Mouse (Mus musculus): ENCODE data around the gene Ablim2. TPM values are rescaled to one million over a fixed set of nuclear protein-coding genes. Genes with fewer than 3 reads are reported as not detected.

The Ablim2 gene
- polyA plus RNA-seq, 1 experiment from 2014 or later = 0.45 TPM

DNA sequence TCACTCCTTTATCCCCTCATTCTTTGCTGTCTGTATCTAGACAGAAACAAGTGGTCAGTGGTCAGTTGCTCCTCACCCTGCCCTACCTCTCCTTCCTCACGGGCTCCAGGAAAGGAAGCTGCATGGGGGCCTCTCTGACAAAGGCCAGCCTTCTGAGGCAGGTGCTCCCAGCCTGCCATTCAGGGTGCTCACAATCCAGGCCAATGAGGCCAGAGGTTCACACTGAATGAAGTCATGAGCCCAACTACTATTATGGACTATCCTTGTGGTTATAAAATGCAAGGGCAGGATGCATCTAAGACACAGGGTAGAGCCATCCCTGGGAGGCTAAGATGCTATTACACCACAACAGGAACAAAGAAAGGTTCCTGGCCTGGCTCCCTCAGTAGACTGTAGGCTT is 27.1 kb upstream of the Ablim2 start:
- DNase-seq = no peak
- Histone ChIP-seq H3K27ac (ENCODE audit: low read depth) (no peak overlapping the region), H3K9me3 (ENCODE audit: low read length) (no peaks in the 10 kb centered on the region), H3K27me3 (ENCODE audit: insufficient read depth, low read length) (no peaks in the 10 kb centered on the region), H3K4me3 (ENCODE audit: low read depth, low read length) (no peak overlapping the region), H3K4me2 (ENCODE audit: low read depth, low read length) (no peak overlapping the region), H3K4me1 (ENCODE audit: insufficient read depth) (peaks cover 26% of the 10 kb centered on the region), H3K36me3 (replicated peaks; ENCODE audit: insufficient read depth, low read length) (no peaks in the 10 kb centered on the region), H3K9ac (replicated peaks) (no peak overlapping the region)
- WGBS (ENCODE audit: insufficient replicate concordance) = 42% methylated on average over 1 of the region's 1 CpGs
- TF ChIP-seq CTCF (IDR thresholded peaks at IDR 0.05; ENCODE audit: low read depth) (no peak), EP300 (IDR thresholded peaks at IDR 0.05; ENCODE audit: low read depth) (no peak)
- ATAC-seq = no peak

- Histone ChIP-seq H3K36me3 (replicated peaks; ENCODE audit: insufficient read depth, low read length) (no peaks in the 10 kb centered on the region), H3K9ac (replicated peaks) (no peak overlapping the region), H3K27ac (ENCODE audit: low read depth) (no peak overlapping the region), H3K4me2 (ENCODE audit: low read depth, low read length) (no peak overlapping the region), H3K4me1 (ENCODE audit: insufficient read depth) (peaks cover 23% of the 10 kb centered on the region), H3K27me3 (ENCODE audit: insufficient read depth, low read length) (no peaks in the 10 kb centered on the region), H3K4me3 (ENCODE audit: low read depth, low read length) (no peak overlapping the region), H3K9me3 (ENCODE audit: low read length) (no peaks in the 10 kb centered on the region)
- 63% methylated on average over 4 of the region's 4 CpGs for WGBS (ENCODE audit: insufficient replicate concordance)
- no peak for ATAC-seq
- TF ChIP-seq EP300 (IDR thresholded peaks at IDR 0.05; ENCODE audit: low read depth) (no peak), CTCF (IDR thresholded peaks at IDR 0.05; ENCODE audit: low read depth) (no peak)
- no peak for DNase-seq
Measured at GRCm38 (mm10) chr5:35731006-35731405, 26.7 kb upstream of the Ablim2 start.

DNA sequence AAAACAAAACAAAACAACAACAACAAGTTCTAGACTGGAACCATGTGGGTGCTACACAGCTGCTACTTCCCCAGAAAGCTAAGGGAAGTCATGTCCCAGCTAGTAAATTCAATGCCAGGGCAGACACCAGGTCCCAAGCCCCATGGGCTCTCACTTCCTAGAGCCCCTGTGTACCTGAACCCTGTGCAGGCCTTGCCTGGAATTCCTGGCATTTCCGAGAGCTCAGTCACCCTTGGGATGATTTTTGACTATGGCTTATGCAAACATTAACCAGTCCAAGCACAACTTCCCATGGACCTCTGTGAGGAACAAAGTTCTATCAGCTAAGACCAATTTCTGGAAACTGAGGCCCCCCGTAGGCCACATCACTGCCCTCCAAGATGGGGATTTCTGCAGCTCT is 24.2 kb upstream of the Ablim2 start:
- DNase-seq (no peak), ATAC-seq (no peak)
- Histone ChIP-seq H3K4me1 (ENCODE audit: insufficient read depth) (peaks cover 27% of the 10 kb centered on the region), H3K27ac (ENCODE audit: low read depth) (no peak overlapping the region), H3K4me2 (ENCODE audit: low read depth, low read length) (no peak overlapping the region), H3K9me3 (ENCODE audit: low read length) (no peaks in the 10 kb centered on the region), H3K9ac (replicated peaks) (no peak overlapping the region), H3K4me3 (ENCODE audit: low read depth, low read length) (no peak overlapping the region), H3K27me3 (ENCODE audit: insufficient read depth, low read length) (no peaks in the 10 kb centered on the region), H3K36me3 (replicated peaks; ENCODE audit: insufficient read depth, low read length) (no peaks in the 10 kb centered on the region)
- TF ChIP-seq EP300 (IDR thresholded peaks at IDR 0.05; ENCODE audit: low read depth) (no peak), CTCF (IDR thresholded peaks at IDR 0.05; ENCODE audit: low read depth) (no peak)
- 64% methylated on average over 2 of the region's 2 CpGs for WGBS (ENCODE audit: insufficient replicate concordance)

DNA sequence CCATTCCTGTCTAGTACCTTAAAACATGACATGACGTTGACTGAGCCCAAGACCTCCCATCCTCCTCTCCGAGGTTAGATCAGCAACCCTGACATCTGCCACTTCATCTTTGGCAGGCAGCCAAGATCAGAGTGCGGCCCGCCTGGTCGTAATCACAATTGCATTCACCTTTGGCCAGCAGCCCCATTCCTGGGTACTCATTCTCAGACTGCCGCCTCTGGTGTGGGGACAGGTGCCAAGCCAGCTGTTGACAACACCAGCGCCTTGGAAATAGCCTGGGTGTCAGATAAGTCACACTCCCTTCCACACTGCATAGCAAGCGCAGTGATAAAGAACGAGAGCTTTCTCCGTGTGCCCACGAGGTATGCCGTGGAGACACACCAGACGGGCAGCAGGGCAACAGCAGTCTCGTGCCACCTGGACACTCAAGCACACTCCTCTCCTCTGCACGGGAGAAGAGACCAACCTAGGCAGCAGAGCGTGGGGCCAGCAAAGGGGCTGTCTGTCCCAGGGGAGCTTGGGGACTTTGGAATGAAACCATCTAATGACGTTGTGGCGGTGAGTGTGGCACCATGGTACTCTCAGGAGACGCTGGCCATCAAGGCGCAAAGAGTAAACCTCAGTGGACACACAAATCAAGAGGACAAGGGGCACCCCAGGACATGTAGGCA is 20.3 kb upstream of the Ablim2 start:
- no peak; the same call in 1 of the 2 replicates for TF ChIP-seq EP300 (IDR thresholded peaks at IDR 0.05; ENCODE audit: low read depth)
- no peak for TF ChIP-seq CTCF (IDR thresholded peaks at IDR 0.05; ENCODE audit: low read depth)
- 56% methylated on average over 20 of the region's 20 CpGs for WGBS (ENCODE audit: insufficient replicate concordance)
- no peaks in the 10 kb centered on the region for H3K36me3 ChIP-seq (replicated peaks; ENCODE audit: insufficient read depth, low read length)
- ATAC-seq (peak; percentile 91), DNase-seq (peak; percentile 81)
- H3K27ac ChIP-seq (ENCODE audit: low read depth) = no peak overlapping the region
- peaks cover 20% of the 10 kb centered on the region for H3K4me1 ChIP-seq (ENCODE audit: insufficient read depth)
- no peak overlapping the region for H3K4me3 ChIP-seq (ENCODE audit: low read depth, low read length)
- no peak overlapping the region for H3K9ac ChIP-seq (replicated peaks)
- 0 out of 2 replicates have a peak, but pooled peaks cover 6% of the 10 kb centered on the region for H3K27me3 ChIP-seq (ENCODE audit: insufficient read depth, low read length)
- H3K9me3 ChIP-seq (ENCODE audit: low read length) = no peaks in the 10 kb centered on the region
- H3K4me2 ChIP-seq (ENCODE audit: low read depth, low read length) = no peak overlapping the region

- H3K27ac ChIP-seq (ENCODE audit: low read depth) = no peak overlapping the region
- no peak overlapping the region for H3K4me2 ChIP-seq (ENCODE audit: low read depth, low read length)
- no peak for ATAC-seq
- TF ChIP-seq EP300 (IDR thresholded peaks at IDR 0.05; ENCODE audit: low read depth) = no peak
- no peak for TF ChIP-seq CTCF (IDR thresholded peaks at IDR 0.05; ENCODE audit: low read depth)
- no peak for DNase-seq
- H3K9ac ChIP-seq (replicated peaks) = no peak overlapping the region
- peaks cover 19% of the 10 kb centered on the region for H3K4me1 ChIP-seq (ENCODE audit: insufficient read depth)
- no peak overlapping the region for H3K4me3 ChIP-seq (ENCODE audit: low read depth, low read length)
- no peaks in the 10 kb centered on the region for H3K9me3 ChIP-seq (ENCODE audit: low read length)
- no peaks in the 10 kb centered on the region for H3K36me3 ChIP-seq (replicated peaks; ENCODE audit: insufficient read depth, low read length)
- H3K27me3 ChIP-seq (ENCODE audit: insufficient read depth, low read length) = 0 out of 2 replicates have a peak, but pooled peaks cover 6% of the 10 kb centered on the region
- WGBS (ENCODE audit: insufficient replicate concordance) = 88% methylated on average over 2 of the region's 2 CpGs
Measured at GRCm38 (mm10) chr5:35739005-35739404, 18.7 kb upstream of the Ablim2 start.

DNA sequence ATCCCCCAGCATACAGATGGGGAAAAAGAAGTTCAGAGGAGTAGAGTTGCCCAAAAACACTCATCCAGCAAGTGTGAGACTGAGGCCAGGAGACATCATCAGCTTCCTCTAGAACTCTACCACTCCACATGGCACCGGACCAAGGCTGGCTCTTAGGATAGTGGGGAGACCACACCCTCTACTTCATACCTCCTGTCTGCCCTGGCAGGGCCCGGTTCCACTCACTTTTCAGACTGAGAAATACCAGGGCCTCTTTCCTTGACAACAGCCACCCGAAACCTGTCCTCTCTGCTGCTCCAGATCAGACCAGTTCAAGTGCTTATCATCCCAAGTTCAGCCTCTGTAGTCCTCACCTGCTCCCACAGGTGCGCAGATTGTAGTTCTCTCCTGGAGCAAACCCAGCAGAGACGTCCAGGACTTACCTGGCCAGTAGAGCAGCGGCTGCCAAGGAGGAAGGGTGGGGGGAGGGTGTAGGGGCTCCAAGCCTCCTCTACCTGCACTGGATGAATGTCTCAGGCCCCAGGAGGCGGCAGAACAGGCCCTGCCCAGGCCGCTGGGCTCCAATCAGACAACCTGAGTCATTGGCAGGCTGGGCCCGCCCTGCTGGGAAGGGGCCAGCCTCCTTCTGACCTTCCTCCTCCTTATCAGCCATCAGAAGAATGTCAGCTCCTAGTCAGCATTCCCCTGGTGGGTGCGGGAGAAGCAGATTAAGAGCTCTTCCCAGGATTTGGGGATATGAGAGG is 18.0 kb upstream of the Ablim2 start, which contains the start of gene Sh3tc1:
Gene Sh3tc1, minus strand, starts transcription at position 452 of the 743 bp plus-strand sequence.
- Histone ChIP-seq H3K4me3 (ENCODE audit: low read depth, low read length) (no peak within 1 kb of the TSS), H3K4me1 (ENCODE audit: insufficient read depth) (peaks cover 19% of the 10 kb centered on the region), H3K9me3 (ENCODE audit: low read length) (no peaks in the 10 kb centered on the region), H3K36me3 (replicated peaks; ENCODE audit: insufficient read depth, low read length) (no peaks in the 10 kb centered on the region), H3K27ac (ENCODE audit: low read depth) (no peak within 1 kb of the TSS), H3K4me2 (ENCODE audit: low read depth, low read length) (no peak within 1 kb of the TSS), H3K9ac (replicated peaks) (no peak within 1 kb of the TSS), H3K27me3 (ENCODE audit: insufficient read depth, low read length) (0 out of 2 replicates have a peak, but pooled peaks cover 6% of the 10 kb centered on the region)
- no peak for DNase-seq
- WGBS (ENCODE audit: insufficient replicate concordance) = 38% methylated on average over 10 of the region's 10 CpGs
- TF ChIP-seq CTCF (IDR thresholded peaks at IDR 0.05; ENCODE audit: low read depth) (no peak), EP300 (IDR thresholded peaks at IDR 0.05; ENCODE audit: low read depth) (no peak)
- no peak for ATAC-seq
